Mouse (Mus musculus) kidney, embryonic 14.5 days (tissue): ENCODE data around the gene Tmppe. TPM values are rescaled to one million over a fixed set of nuclear protein-coding genes. Genes with fewer than 3 reads are reported as not detected.

Experiments
- ATAC-seq: fragments of 200-750 bp; cut with Nextera tagmentation; 2 replicates; pipeline ENCODE4 v1.8.0; 2017; ENCODE audit warnings: moderate number of reproducible peaks, mild to moderate bottlenecking, moderate TSS enrichment, moderate library complexity; ENCODE audit not compliant: low FRiP score, low TSS enrichment
- H3K27ac ChIP-seq: fragments of 300-500 bp; sonication (generic); 2 replicates; pipeline ENCODE4 v1.5.1; 2014; ENCODE audit warnings: low read depth, mild to moderate bottlenecking, low read length, moderate library complexity, mixed read lengths
- H3K27me3 ChIP-seq: fragments of 300-500 bp; sonication (generic); 2 replicates; pipeline ENCODE4 v1.6.1; 2014; ENCODE audit warnings: mild to moderate bottlenecking, low read length; ENCODE audit not compliant: control insufficient read depth, insufficient read depth
- H3K36me3 ChIP-seq: fragments of 300-500 bp; sonication (generic); 2 replicates; pipeline ENCODE4 v1.6.1; 2014; ENCODE audit warnings: low read length, mixed read lengths; ENCODE audit not compliant: control insufficient read depth, insufficient read depth
- H3K4me1 ChIP-seq: fragments of 300-500 bp; sonication (generic); 2 replicates; pipeline ENCODE4 v1.6.1; 2014; ENCODE audit warnings: low read length, mixed read lengths; ENCODE audit not compliant: control insufficient read depth, insufficient read depth
- H3K4me2 ChIP-seq: fragments of 300-500 bp; sonication (generic); replicated peaks from 2 replicates; pipeline ENCODE4 v1.6.1; 2014; ENCODE audit warnings: low read depth, mild to moderate bottlenecking, low read length
- H3K4me3 ChIP-seq: fragments of 300-500 bp; sonication (generic); 2 replicates; pipeline ENCODE4 v1.5.1; 2014; ENCODE audit warnings: mild to moderate bottlenecking, low read length
- H3K9ac ChIP-seq: fragments of 300-500 bp; sonication (generic); 2 replicates; pipeline ENCODE4 v1.6.1; 2014; ENCODE audit warnings: low read depth, mild to moderate bottlenecking, low read length, moderate library complexity
- H3K9me3 ChIP-seq: fragments of 300-500 bp; sonication (generic); 2 replicates; pipeline ENCODE4 v1.6.1; 2016; ENCODE audit warnings: low read length; ENCODE audit not compliant: control insufficient read depth
- WGBS: fragments of 180-500 bp; shearing (Covaris S2); extraction: QIAGEN DNeasy Blood & Tissue Kit; methylation state at CpG from one replicate; pipeline ENCODE4 v1.1.7; 2014; 5-methylcytosine and 5-hydroxymethylcytosine counted together
- polyA plus RNA-seq: library from polyadenylated mRNA; unstranded; fragments of >200 nt; fragmentation: Nextera tagmentation; extraction: Ambion mirVana; gene quantifications from 2 replicates; pipeline ENCODE4 v1.2.1, GENCODE M21; 2014

The Tmppe gene
- polyA plus RNA-seq, 1 experiment from 2014 or later = 4.1 TPM

GRCm38 (mm10) chr9:114380881-114381733 lies 19.8 kb upstream of the Tmppe start:
- Histone ChIP-seq H3K4me2 (no peak overlapping the region), H3K4me1 (no peaks in the 10 kb centered on the region), H3K36me3 (peaks cover 50% of the 10 kb centered on the region; the same call in 1 of the 2 replicates), H3K27me3 (no peaks in the 10 kb centered on the region), H3K9me3 (no peaks in the 10 kb centered on the region), H3K27ac (no peak overlapping the region), H3K4me3 (no peak overlapping the region), H3K9ac (no peak overlapping the region)
- peak; percentile 65; the same call in 1 of the 2 replicates for ATAC-seq
- 69% methylated on average over 17 of the region's 17 CpGs for whole genome bisulfite sequencing

GRCm38 (mm10) chr9:114382936-114383710 lies 17.8 kb upstream of the Tmppe start:
- 69% methylated on average over 17 of the region's 17 CpGs for WGBS
- H3K27ac ChIP-seq = no peak overlapping the region
- H3K9ac ChIP-seq = no peak overlapping the region
- H3K4me3 ChIP-seq = no peak overlapping the region
- peaks cover 40% of the 10 kb centered on the region; the same call in 1 of the 2 replicates for H3K36me3 ChIP-seq
- no peaks in the 10 kb centered on the region for H3K27me3 ChIP-seq
- ATAC-seq = no peak
- 0 out of 2 replicates have a peak, but pooled peaks cover 7% of the 10 kb centered on the region for H3K4me1 ChIP-seq
- no peak overlapping the region for H3K4me2 ChIP-seq
- no peaks in the 10 kb centered on the region for H3K9me3 ChIP-seq

GRCm38 (mm10) chr9:114384691-114385090 lies 16.2 kb upstream of the Tmppe start:
- WGBS = 92% methylated on average over 24 of the region's 24 CpGs

DNA sequence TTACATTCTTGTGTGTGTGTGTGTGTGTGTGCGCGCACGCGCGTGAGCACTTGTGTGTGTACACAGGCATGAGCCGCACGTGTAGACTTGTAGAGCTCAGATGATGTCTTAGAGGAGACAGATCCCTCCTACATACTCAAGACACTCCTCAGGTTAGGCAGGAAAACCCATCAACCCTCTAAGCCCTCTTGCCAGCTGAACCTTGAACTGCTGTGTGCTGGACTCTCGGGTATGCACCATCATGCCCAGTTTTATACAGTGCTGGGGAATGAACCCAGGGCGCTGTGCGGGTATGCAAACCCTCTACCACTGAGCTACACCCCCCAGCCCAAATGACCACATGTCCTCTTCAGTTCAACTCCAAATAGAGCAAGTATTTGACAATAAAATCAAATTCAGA lies 15.7 kb upstream of the Tmppe start:
- H3K4me1 ChIP-seq = 0 out of 2 replicates have a peak, but pooled peaks cover 7% of the 10 kb centered on the region
- no peak overlapping the region for H3K4me2 ChIP-seq
- H3K9me3 ChIP-seq = no peaks in the 10 kb centered on the region
- no peaks in the 10 kb centered on the region for H3K27me3 ChIP-seq
- no peak overlapping the region for H3K4me3 ChIP-seq
- WGBS = 98% methylated on average over 10 of the region's 10 CpGs
- ATAC-seq = no peak
- H3K27ac ChIP-seq = no peak overlapping the region
- no peak overlapping the region for H3K9ac ChIP-seq
- H3K36me3 ChIP-seq = peaks cover 24% of the 10 kb centered on the region; the same call in 1 of the 2 replicates

More at GRCm38 (mm10) chr9:114384691-114385090, 16.2 kb upstream of the Tmppe start:
- H3K27me3 ChIP-seq = no peaks in the 10 kb centered on the region
- H3K4me1 ChIP-seq = 0 out of 2 replicates have a peak, but pooled peaks cover 7% of the 10 kb centered on the region
- ATAC-seq = no peak
- H3K4me2 ChIP-seq = no peak overlapping the region
- no peaks in the 10 kb centered on the region for H3K9me3 ChIP-seq
- peaks cover 29% of the 10 kb centered on the region; the same call in 1 of the 2 replicates for H3K36me3 ChIP-seq
- H3K27ac ChIP-seq = no peak overlapping the region
- H3K9ac ChIP-seq = no peak overlapping the region
- H3K4me3 ChIP-seq = no peak overlapping the region

DNA sequence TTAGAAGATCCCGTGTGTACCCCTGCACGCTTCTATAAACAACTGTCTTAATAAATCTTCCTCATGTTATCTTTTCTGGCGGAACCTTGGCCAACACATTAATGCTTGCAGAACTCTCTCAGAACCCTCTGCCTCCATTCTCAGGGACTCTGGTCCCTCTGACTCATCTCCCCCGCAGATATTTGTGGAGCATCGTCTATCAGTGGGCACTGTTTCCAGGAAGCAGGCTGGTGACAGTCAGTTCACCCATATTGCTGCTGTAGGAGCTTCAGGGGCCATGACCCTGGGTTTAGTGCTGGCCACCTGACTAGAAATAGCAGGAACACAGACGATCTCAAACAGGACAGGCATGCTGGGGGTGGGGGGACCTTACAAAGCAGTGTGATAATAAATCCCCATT lies 13.8 kb upstream of the Tmppe start:
- Histone ChIP-seq H3K27me3 (no peaks in the 10 kb centered on the region), H3K9me3 (no peaks in the 10 kb centered on the region), H3K4me1 (0 out of 2 replicates have a peak, but pooled peaks cover 7% of the 10 kb centered on the region), H3K4me3 (no peak overlapping the region), H3K9ac (no peak overlapping the region), H3K36me3 (peaks cover 21% of the 10 kb centered on the region; the same call in 1 of the 2 replicates), H3K27ac (no peak overlapping the region), H3K4me2 (no peak overlapping the region)
- no peak for ATAC-seq
- WGBS = 25% methylated on average over 6 of the region's 6 CpGs

DNA sequence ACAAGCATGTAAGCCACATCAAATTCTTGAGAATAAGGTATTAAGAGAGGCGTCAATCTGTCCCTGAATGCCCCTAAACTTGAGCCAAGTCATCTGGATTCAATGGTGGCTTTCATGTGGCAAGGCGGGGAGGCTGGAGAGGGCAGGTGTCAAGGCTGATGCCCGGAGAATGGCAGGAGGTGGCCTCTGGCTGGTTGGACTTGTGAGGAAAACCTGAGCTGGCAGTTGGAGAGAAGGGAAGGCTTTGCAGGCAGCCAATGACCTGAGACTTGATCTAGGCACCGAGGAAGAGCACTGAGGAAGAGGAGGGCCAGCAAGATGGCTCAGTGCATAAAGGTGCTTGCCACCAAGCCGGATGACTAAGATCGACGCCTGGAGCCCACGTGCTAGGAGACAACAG lies 12.6 kb upstream of the Tmppe start:
- no peak overlapping the region for H3K27ac ChIP-seq
- whole genome bisulfite sequencing = 91% methylated on average over 8 of the region's 8 CpGs

GRCm38 (mm10) chr9:114388701-114389370 lies 12.1 kb upstream of the Tmppe start:
- no peak overlapping the region for H3K27ac ChIP-seq
- no peak overlapping the region; the same call in 1 of the 2 replicates for H3K4me2 ChIP-seq

More for the DNA sequence above, 12.6 kb upstream of the Tmppe start:
- no peaks in the 10 kb centered on the region for H3K9me3 ChIP-seq
- H3K4me2 ChIP-seq = no peak overlapping the region
- no peak for ATAC-seq
- H3K36me3 ChIP-seq = peaks cover 15% of the 10 kb centered on the region; the same call in 1 of the 2 replicates
- no peak overlapping the region for H3K9ac ChIP-seq
- no peaks in the 10 kb centered on the region for H3K27me3 ChIP-seq
- H3K4me1 ChIP-seq = 0 out of 2 replicates have a peak, but pooled peaks cover 7% of the 10 kb centered on the region
- H3K4me3 ChIP-seq = no peak overlapping the region

DNA sequence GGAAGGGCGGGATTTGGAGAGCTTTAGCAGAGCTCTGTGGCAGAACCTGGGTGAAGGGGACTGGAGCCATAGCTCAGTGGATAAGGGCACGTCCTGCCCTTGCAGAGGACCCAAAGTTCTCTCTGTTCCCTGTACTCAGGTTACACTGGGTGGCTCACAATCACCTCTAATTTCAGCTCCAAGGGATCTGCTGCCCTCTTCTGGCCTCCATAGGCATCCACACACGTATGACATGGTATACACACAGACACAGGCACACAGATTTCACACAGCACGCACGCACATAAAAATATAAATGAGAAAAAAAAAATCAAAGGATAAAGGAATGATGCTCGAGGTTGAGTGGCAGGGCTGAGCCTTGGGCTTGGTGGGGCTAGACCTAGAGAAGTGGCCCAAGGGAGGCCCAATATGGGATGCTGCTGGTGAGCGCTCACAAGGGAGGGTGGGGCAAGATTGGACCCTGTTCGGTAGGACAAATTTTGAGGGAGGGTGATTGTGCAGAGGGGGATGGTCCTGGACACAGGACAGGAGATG lies 11.5 kb upstream of the Tmppe start:
- Histone ChIP-seq H3K4me1 (0 out of 2 replicates have a peak, but pooled peaks cover 7% of the 10 kb centered on the region), H3K9ac (no peak overlapping the region; the same call in 1 of the 2 replicates), H3K9me3 (no peaks in the 10 kb centered on the region), H3K36me3 (peaks cover 14% of the 10 kb centered on the region; the same call in 1 of the 2 replicates), H3K4me2 (peak overlapping the region; percentile 89), H3K4me3 (peak overlapping the region; percentile 55), H3K27me3 (no peaks in the 10 kb centered on the region), H3K27ac (peak overlapping the region; percentile 65; the same call in 1 of the 2 replicates)
- ATAC-seq = peak; percentile 12
- 77% methylated on average over 8 of the region's 8 CpGs for WGBS

More at GRCm38 (mm10) chr9:114388701-114389370, 12.1 kb upstream of the Tmppe start:
- no peaks in the 10 kb centered on the region for H3K27me3 ChIP-seq
- peaks cover 14% of the 10 kb centered on the region; the same call in 1 of the 2 replicates for H3K36me3 ChIP-seq
- H3K4me3 ChIP-seq = 0 out of 2 replicates have a peak overlapping the region, but pooled peaks have one; percentile 55
- no peak for ATAC-seq
- WGBS = 67% methylated on average over 3 of the region's 3 CpGs
- no peaks in the 10 kb centered on the region for H3K9me3 ChIP-seq
- 0 out of 2 replicates have a peak, but pooled peaks cover 7% of the 10 kb centered on the region for H3K4me1 ChIP-seq
- H3K9ac ChIP-seq = no peak overlapping the region
